Mouse (Mus musculus) liver, adult 2 months (tissue): Measurements from ENCODE around the gene Uap1l1. TPM values are rescaled to one million over a fixed set of nuclear protein-coding genes. Genes with fewer than 3 reads are reported as not detected.

Experiments
- DNase-seq: peaks from one replicate; pipeline ENCODE4 v3.0.0-alpha.2; 2011; ENCODE audit warnings: low read depth, low spot score; ENCODE audit errors: extremely low read depth
- H3K27ac ChIP-seq: fragments of 200-500 bp; replicated peaks from 2 replicates; pipeline ENCODE4 v1.5.1; 2012; ENCODE audit warnings: low read depth, mild to moderate bottlenecking, control low read depth, inconsistent platforms, low read length; ENCODE audit not compliant: insufficient read depth
- H3K27me3 ChIP-seq: fragments of 200-500 bp; 2 replicates; pipeline ENCODE4 v1.6.1; 2012; ENCODE audit warnings: mild to moderate bottlenecking, moderate library complexity, low read length, inconsistent platforms; ENCODE audit not compliant: control insufficient read depth, insufficient read depth
- H3K36me3 ChIP-seq: fragments of 200-500 bp; 2 replicates; pipeline ENCODE4 v1.6.1; 2012; ENCODE audit warnings: low read length, inconsistent platforms; ENCODE audit not compliant: control insufficient read depth, insufficient read depth
- H3K4me1 ChIP-seq: fragments of 200-500 bp; 2 replicates; pipeline ENCODE4 v1.6.1; 2011; ENCODE audit warnings: low read length; ENCODE audit not compliant: control insufficient read depth, insufficient read depth
- H3K4me3 ChIP-seq: fragments of 200-500 bp; 2 replicates; pipeline ENCODE4 v1.5.1; 2011; ENCODE audit warnings: low read depth, mild to moderate bottlenecking, control low read depth, low read length, moderate library complexity; ENCODE audit not compliant: insufficient read depth
- H3K79me2 ChIP-seq: fragments of 200-500 bp; 2 replicates; pipeline ENCODE4 v1.6.1; 2012; ENCODE audit warnings: inconsistent platforms, mild to moderate bottlenecking, low read length, moderate library complexity; ENCODE audit not compliant: control insufficient read depth, insufficient read depth
- H3K9ac ChIP-seq: fragments of 200-500 bp; 2 replicates; pipeline ENCODE4 v1.6.1; 2012; ENCODE audit warnings: low read depth, mild to moderate bottlenecking, control low read depth, inconsistent platforms, low read length
- CTCF ChIP-seq: fragments of 200-500 bp; IDR thresholded peaks from 2 replicates; pipeline ENCODE4 v1.5.1; 2011; ENCODE audit warnings: low read depth, low read length, control low read depth
- POLR2A ChIP-seq: fragments of 200-500 bp; IDR thresholded peaks from 2 replicates; pipeline ENCODE4 v1.6.1; 2011; ENCODE audit warnings: low read length, control low read depth; ENCODE audit not compliant: insufficient read depth; ENCODE audit errors: extremely low read depth
- WGBS: fragments of 180-500 bp; shearing (Covaris S2); methylation state at CpG from one replicate; pipeline ENCODE4 v1.1.7; 2018; 5-methylcytosine and 5-hydroxymethylcytosine counted together
- polyA plus RNA-seq: library from polyadenylated mRNA; depleted of rRNA; stranded (reverse); fragments of >200 nt; gene quantifications from 2 replicates; pipeline ENCODE4 v1.2.3, GENCODE M21; 2012
- total RNA-seq: library from RNA; depleted of rRNA; stranded (reverse); fragments of >200 nt; gene quantifications from 2 replicates; pipeline ENCODE4 v1.2.3, GENCODE M21; 2014

The Uap1l1 gene
- total and polyA plus RNA-seq, 2 experiments: 3.3 to 8.1 TPM

DNA sequence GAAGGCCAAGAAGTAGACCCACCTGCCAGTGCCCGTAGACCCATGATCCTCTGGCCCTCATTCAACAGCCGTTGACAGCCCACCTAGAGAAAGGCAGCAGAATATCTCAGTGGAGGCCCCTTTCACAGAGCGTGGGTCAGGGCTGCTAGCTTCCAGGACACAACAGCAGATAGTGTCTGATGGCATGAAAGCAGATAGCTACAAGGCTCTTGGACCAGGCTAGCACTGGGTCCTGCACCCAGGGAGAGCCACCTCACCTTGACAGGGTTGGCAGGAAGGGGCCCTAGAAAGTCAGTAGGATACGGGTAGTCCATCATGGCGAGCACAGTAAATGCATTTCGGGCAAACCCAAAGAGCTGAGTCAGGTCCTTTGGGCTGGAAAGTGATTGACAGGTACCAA is 11.3 kb downstream of the Uap1l1 start:
- H3K79me2 ChIP-seq: no peaks in the 10 kb centered on the region
- no peaks in the 10 kb centered on the region for H3K27me3 ChIP-seq
- no peak overlapping the region for H3K9ac ChIP-seq
- TF ChIP-seq CTCF: no peak
- no peak for TF ChIP-seq POLR2A
- no peak overlapping the region for H3K4me3 ChIP-seq
- WGBS: 92% methylated on average over 6 of the region's 6 CpGs
- H3K27ac ChIP-seq: no peak overlapping the region
- H3K36me3 ChIP-seq: peaks cover 7% of the 10 kb centered on the region; the same call in 1 of the 2 replicates
- no peak for DNase-seq
- H3K4me1 ChIP-seq: peaks cover 11% of the 10 kb centered on the region

DNA sequence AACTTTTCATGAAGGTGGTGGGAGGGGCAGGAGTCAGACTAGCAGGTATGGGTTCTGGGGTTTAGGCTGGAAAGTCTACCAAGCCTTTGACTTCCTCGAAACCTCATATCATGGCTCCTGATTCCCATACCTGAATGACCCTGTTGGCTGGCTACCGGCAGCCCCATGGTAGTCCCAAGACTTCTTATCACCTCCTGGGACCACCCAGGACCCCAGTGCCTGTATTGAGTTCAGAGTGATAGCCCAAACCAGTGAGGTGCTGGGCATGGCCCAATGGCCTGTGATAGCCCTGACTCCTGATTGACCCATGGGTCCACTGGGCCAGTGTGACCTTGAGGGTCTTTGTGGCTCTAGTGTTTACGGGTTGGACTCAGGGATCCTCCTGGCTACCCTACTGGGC is 14.8 kb downstream of the Uap1l1 start:
- Histone ChIP-seq H3K27ac (no peak overlapping the region), H3K36me3 (peaks cover 12% of the 10 kb centered on the region; the same call in 1 of the 2 replicates), H3K27me3 (no peaks in the 10 kb centered on the region), H3K9ac (no peak overlapping the region), H3K79me2 (no peaks in the 10 kb centered on the region), H3K4me1 (peaks cover 4% of the 10 kb centered on the region; the same call in 1 of the 2 replicates), H3K4me3 (no peak overlapping the region)
- TF ChIP-seq CTCF: no peak
- TF ChIP-seq POLR2A: no peak
- no peak for DNase-seq
- 96% methylated on average over 3 of the region's 3 CpGs for WGBS

DNA sequence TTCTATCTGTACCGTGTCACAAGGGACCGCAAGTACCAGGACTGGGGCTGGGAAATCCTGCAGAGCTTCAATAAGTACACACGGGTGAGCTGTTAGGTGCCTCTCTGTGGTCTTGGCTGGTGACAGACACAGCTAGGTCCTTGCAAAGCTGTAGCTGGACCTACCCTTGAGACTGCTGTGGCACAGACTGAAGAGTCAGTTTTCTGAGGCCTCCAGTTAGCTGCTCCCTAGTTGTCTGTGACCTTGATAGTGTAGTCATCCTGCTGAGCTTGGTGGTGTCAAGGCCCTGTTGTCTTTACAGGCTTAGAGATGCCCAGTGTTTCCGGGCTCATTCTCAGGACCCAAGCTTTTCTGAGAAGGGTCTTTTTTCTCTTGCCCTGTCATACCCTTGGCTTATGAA is 16.0 kb downstream of the Uap1l1 start:
- Histone ChIP-seq H3K36me3 (peaks cover 23% of the 10 kb centered on the region), H3K4me3 (no peak overlapping the region), H3K4me1 (no peaks in the 10 kb centered on the region), H3K79me2 (no peaks in the 10 kb centered on the region), H3K27me3 (no peaks in the 10 kb centered on the region), H3K27ac (no peak overlapping the region), H3K9ac (no peak overlapping the region)
- DNase-seq: no peak
- WGBS: 91% methylated on average over 4 of the region's 4 CpGs
- TF ChIP-seq POLR2A (no peak), CTCF (no peak)

DNA sequence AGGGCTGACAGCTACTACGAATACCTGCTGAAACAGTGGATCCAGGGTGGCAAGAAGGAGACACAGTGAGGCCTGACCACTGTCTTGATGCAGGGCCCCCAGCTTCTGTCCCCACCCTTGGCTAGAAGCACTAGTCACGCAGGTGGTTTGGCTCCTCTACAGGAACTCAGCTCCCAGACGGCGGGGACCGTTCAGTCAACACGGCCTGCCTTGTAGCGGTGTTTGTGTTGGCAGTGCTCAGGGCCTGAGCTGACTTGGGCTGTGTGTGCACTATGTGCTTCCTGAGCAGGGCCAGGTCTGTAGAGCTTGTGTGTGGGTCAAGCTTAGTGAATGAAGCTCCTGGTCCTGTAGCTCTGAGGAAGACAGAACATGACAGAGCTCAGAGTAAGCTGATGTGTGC is 17.3 kb downstream of the Uap1l1 start:
- WGBS: 39% methylated on average over 7 of the region's 7 CpGs
- Histone ChIP-seq H3K36me3 (peaks cover 28% of the 10 kb centered on the region), H3K9ac (no peak overlapping the region), H3K27ac (no peak overlapping the region), H3K79me2 (no peaks in the 10 kb centered on the region), H3K4me1 (no peaks in the 10 kb centered on the region), H3K4me3 (no peak overlapping the region), H3K27me3 (no peaks in the 10 kb centered on the region)
- no peak for TF ChIP-seq CTCF
- TF ChIP-seq POLR2A: no peak
- DNase-seq: no peak

- peaks cover 17% of the 10 kb centered on the region; the same call in 1 of the 2 replicates for H3K36me3 ChIP-seq
- no peak overlapping the region for H3K9ac ChIP-seq
Observed at GRCm38 (mm10) chr2:25338303-25338702, 27.2 kb downstream of the Uap1l1 start.

GRCm38 (mm10) chr2:25333569-25333968 is 31.9 kb downstream of the Uap1l1 start:
- no peak overlapping the region for H3K4me3 ChIP-seq
- peaks cover 12% of the 10 kb centered on the region; the same call in 1 of the 2 replicates for H3K36me3 ChIP-seq
- H3K4me1 ChIP-seq: peaks cover 6% of the 10 kb centered on the region; the same call in 1 of the 2 replicates
- peaks cover 5% of the 10 kb centered on the region; the same call in 1 of the 2 replicates for H3K79me2 ChIP-seq
- DNase-seq: no peak
- no peaks in the 10 kb centered on the region for H3K27me3 ChIP-seq
- TF ChIP-seq POLR2A: no peak
- TF ChIP-seq CTCF: no peak
- H3K9ac ChIP-seq: no peak overlapping the region
- H3K27ac ChIP-seq: no peak overlapping the region
- WGBS: 73% methylated on average over 2 of the region's 2 CpGs

More at GRCm38 (mm10) chr2:25338303-25338702, 27.2 kb downstream of the Uap1l1 start:
- Histone ChIP-seq H3K27ac (no peak overlapping the region), H3K27me3 (no peaks in the 10 kb centered on the region), H3K4me1 (peaks cover 2% of the 10 kb centered on the region; the same call in 1 of the 2 replicates), H3K79me2 (no peaks in the 10 kb centered on the region), H3K4me3 (no peak overlapping the region)
- no peak for DNase-seq
- TF ChIP-seq CTCF: no peak
- no peak for TF ChIP-seq POLR2A
- 92% methylated on average over 6 of the region's 6 CpGs for WGBS
